Mouse (Mus musculus): Measurements from ENCODE around the gene Sertad2.

The Sertad2 gene

DNA sequence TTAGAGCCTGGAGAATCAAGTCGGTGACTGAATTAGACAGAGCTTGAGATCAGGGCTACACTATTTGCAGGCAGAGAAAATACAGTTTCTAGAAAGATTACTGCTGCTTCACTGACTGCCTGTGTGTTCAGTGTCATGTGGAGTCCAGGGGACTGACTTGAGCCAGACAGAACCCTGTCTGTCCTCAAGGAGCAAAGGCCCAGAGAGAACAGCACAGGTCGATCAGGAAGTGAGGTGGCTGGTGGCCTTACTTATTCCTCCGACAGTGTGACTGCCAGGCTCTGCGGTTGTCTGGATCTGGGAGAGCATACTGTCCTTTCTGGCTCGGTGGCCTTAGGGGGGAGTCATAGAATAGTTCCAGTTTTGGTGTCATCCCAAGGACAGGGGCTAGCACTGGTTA is 137.7 kb downstream of the Sertad2 start:
- DNase-seq (ENCODE audit: low spot score) = no peak

DNA sequence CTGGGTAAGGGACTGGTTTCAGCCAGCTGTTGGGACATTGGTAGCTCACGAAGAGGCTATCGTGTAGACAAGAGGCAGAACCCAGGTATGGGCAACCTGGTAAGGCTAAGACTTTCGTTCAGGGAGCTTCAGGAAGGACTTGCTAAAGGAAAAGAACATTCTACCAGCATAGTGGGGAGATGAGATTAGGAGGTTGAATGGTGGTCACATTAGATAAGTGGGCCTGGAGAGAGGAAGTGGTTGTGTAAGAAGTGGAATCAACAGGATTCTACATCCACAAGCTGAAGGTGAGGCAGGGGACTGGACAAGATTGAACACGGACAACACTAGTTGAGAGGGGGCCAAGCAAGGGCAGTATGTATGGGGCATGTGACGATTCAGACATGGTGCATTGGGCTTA is 138.6 kb downstream of the Sertad2 start:
- DNase-seq (ENCODE audit: low spot score) = no peak

DNA sequence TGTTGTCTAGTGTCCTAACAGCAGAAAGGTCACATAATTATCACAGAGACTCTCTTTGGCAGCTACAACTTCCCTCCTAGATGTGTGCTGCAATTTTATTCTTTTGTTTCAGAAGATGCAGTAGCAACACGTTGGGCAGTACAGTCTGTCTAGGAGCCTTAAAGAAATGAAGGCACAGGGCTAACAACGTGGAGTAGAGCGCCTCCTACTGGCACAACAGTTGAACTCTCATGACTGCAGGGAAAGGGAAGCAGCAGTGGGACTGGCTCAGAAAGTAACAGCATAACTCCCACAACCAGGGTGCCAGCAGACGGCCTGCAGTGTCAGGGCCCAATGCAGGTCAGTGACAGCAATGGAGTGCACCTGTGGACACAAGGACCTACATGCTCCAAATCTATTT is 147.9 kb downstream of the Sertad2 start:
- peak; percentile 44 for DNase-seq (ENCODE audit: low spot score)

Data from urinary bladder, postnatal 25 days (tissue).